Mouse (Mus musculus) layer of hippocampus, adult 11-12 months (tissue): ENCODE results near the gene Cnih2.
"Not testable (repeated sequence)": the region's sequence is repeated elsewhere in the genome, so short reads cannot be mapped to it uniquely, and the experiment has no call there.

Experiments used
- DNase-seq: peaks from one replicate; pipeline ENCODE4 v3.0.0; 2022; ENCODE audit warnings: low spot score

Gene Cnih2

DNA sequence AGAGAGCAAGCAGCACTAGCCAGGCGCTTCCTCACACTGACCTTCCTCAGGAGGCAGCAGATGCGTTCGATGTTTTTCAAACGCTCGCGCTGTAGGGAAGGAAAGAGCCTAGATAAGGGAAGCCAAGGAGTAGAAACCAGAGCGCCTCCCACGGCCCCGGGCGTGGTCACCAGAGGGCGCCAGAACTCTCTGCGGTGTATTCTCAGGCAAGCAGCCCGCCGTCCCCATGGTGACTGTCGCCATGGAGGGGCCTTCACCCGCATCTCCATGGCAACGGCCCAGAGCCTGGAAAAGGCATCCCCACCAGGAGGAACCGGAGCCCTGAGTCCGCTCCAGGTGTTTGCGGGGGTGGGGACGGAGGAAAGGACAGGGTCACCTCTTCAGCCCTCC, 4.1 kb downstream of the Cnih2 start:
- DNase-seq = peak; percentile 99

DNA sequence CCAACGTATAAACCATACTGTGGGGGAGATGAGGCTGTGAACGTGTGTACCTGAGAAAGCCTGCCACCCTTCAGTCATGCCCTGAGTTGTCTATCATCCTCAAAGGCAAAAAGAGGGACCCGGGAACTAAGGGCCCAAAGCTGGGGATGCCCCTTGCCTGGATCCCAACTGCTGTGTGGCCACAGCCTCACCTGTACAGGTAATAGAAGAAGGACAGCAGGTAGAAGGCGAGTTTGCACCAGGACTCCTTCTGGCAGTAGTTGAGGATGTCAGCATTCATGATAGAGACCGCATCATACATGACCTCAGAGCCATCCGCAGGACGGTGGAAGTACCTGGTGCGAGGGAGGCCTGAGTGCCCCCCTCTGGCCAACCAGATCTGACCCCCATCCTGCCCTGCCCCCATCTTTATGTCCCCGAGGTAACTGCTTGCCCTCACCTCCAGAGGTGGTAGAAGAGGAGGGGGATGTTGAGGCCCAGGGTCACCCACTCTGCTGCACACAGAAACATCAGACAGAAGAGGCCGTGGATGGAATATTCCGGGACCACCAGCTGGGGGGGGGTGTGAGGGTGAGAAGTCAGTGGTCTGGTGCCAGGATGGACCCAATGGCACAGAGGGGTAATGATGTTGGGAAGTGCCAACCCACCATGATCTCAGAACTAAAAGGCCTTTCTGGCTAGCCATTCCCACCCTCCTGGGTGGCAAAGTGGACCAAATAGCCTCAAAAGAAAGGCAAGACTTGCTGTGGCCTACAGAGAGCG, 4.7 kb downstream of the Cnih2 start:
- DNase-seq = no peak

DNA sequence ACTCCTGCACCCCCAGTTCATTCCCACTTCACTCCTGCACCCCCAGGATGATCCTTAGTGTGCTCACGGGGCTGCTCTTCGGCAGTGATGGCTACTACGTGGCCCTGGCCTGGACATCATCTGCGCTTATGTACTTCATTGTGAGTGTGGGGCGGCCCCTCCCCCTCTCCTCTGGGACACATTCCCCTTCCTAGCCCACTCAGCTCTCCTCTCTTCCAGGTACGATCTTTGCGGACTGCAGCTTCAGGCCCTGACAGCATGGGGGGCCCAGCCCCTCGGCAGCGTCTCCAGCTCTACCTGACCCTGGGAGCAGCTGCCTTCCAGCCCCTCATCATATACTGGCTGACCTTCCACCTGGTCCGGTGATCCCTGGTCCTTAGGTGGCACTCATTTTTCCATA, 6.2 kb downstream of the Cnih2 start:
- no peak for DNase-seq

DNA sequence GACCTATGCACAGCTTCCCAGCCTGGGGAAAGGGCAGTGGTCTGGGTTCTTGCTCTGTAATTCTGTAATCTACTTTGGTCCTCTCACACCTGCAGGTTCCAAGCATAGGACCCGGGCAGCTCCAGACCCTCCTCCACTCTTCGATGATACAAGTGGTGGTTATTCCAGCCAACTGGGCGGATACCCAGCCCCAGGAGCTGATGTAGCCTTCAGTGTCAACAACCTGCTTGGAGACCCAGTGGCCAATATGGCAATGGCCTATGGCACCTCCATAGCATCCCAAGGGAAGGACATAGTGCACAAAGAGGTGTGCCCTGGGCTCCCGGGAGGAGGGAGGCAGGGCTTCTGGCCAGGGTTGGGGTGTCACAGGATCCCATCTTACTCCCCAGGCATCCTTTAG, 9.0 kb downstream of the Cnih2 start:
- DNase-seq = no peak

DNA sequence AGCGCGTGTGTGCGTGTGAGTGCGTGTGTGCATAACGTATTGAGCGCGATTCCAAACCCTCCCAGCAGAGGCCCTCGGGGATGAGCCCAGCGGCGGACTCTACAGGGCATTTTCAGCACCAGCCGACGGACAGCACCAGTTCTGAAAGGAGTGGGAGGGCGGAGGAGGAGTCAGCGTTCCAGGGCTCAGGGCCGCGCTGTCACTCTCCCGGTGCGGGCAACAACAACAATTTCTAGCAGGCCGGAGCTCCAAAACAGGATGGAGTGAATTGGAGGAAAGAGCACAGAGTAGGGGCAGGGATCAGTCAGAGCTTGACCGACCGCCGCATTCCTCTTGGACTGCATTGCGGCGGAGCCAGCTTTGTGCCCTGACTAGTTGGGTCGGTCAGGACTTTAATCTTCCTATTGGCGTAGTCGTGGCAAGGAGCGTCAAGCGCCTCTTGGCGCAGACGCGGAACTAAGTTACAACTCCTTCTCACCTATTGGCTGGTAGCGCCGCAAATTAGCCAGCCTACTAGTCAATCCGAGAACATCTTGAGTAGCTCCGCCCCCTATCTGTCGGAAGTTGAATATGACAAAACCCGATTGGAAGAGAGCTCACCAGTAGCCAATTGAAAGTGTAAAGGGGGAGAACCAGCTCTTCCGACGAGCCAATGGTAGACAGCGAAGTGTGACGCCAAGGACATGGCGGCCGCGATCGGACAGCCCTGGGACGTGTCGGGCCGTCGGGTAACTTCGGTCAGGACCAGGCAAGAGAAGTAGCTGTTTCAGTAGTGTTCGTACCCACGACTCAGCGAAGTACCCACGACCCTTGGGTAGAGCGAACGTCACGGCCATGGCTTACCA, 10.2 kb downstream of the Cnih2 start, which contains the start of gene Yif1a:
Gene Yif1a, plus strand, starts transcription at position 655 of the 845 bp plus-strand sequence.
- DNase-seq = peak; percentile 98

DNA sequence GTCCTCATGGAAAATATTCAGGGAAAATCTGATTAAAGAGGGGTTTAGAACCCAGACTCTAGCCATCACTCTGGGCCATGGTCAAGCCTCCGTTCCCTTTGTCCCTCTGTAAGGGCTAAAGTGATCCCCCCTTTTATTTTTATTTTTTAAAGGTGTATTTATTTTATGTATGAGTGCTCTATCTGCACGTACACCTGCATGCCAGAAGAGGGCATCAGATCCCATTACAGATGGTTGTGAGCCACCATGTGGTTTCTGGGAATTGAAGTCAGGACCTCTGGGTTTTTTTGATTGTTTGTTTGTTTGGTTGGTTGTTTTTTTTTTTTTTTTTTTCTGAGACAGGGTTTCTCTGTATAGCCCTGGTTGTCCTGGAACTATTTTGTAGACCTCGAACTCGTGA, 11.8 kb downstream of the Cnih2 start:
- not testable (repeated sequence) for DNase-seq

DNA sequence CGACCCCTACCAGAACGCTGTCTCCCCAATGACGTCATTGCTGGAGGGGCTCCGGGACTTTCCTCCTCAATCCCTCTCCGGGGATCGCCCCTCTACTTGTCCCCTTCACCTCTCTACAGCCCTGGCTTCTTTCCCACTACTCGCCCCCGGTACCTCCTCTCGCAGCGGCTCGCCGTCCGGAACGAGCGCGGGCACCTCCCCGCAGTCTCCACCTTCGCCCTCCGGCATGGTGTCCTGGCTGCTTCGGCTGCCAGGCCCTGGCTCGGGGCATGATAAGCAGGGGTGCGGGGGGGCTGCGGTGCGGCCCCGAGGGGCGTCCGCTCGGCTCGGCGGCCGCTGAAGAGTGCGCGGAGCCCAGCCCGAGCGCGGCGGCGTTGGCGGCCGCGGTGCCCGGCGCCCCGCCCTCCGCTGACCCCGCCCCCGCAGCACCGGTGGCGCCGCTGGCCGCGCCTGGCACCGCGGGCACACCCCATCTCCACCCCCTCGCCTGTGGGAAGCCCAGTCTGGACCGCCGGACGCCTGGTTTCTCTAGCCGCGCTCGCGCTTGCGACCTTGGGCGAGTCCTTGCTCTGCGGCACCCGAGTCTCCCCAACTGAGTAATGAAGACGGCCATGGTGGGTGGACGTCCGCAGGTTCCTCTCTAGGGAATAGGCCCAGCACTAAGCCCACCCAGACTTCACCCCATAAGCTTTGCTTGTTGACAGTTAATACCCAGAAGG, 13.0 kb downstream of the Cnih2 start, which contains the start of gene Tmem151a:
Gene Tmem151a, minus strand, starts transcription at position 387 of the 719 bp plus-strand sequence.
- peak; percentile 61 for DNase-seq

DNA sequence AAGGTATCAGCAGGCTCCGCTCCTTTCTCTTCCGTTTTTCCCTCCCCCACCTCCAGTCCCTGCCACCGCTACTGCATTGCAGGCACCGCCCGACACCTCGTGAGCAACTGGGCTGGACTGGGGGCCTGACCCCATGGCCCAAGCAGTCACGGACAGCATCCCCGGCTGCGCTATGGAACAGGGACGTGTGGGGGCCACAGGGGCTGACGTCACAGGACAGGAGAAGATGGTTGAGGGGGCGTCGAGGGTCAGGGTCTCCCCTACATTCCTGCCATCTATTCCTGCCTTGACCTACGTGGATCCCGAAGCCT, 13.5 kb downstream of the Cnih2 start:
- DNase-seq = no peak

DNA sequence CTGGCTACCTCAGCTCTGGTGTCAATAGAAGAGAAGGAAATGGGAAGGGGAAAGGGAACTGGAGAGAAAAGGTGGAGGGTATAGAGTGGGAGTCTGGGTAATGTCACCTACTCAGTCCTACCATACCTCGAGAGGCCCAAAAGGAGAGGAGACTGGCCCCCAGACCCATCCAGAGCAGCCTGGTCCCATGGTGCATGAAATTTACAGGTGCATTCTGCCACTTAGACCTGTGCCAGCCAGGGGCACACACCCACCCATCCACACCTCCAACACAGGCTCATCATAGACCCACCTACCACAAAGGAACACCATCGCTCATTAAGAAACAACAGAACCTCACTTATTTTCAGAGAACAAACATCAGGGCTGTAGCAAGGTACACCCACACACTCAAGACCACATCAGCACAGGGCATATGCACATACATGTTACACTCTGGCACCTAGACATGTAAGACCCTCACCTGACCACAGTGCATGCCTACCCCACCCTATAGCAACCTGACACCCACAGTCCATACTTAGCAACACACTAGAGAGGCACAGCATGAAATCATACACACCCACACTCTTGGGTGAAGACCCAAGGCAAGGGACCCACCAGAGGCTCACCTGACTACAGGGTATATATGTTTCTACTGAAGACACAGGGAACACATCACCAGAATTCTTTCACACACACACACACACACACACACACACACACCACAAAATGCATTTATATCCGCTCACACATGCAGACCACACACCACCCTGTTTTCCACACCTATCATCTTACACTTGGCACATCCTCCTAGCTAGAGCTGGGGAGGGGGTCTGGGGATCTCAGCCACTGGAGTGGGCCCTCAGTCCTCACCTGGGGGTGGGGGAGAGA, 14.1 kb downstream of the Cnih2 start:
- DNase-seq = no peak

DNA sequence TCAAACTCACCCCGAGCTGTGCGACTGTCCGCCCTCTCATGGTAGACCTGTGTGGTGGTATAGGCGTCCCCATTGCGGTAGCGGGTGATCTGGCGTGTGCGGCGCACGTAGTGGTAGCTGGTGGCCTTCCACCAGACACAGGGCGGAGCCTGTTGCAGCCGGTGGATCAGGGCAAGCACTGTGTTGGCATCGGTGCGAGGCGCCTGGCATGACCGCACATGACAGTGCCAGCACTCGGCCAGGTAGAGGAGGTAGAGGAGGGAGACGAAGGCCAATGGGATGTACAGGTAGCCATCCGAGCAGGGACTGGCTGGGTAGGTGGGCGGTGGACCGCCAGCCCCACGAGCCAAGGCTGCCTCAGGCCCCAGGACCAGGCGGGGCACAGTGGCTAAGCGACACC, 15.7 kb downstream of the Cnih2 start:
- no peak for DNase-seq

DNA sequence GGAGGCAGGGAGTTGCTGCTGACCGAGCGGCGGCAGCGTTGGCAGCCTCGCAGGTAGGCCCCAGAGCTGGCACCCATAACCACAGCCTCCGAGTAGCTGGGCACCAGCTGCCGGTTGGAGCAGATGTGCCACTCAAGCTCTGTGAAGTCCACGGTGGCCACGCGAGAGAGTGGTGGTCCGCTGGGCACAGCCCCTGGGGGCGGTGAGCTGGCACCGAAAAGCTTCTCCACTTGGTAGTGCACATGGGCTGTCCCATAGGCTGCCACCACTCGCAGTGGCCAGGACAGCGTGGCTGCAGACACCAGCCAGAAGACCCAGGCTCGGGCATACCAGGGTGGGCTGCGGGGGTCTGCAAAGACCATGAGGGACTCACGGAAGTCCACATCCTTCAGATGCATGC, 16.3 kb downstream of the Cnih2 start:
- DNase-seq = no peak

DNA sequence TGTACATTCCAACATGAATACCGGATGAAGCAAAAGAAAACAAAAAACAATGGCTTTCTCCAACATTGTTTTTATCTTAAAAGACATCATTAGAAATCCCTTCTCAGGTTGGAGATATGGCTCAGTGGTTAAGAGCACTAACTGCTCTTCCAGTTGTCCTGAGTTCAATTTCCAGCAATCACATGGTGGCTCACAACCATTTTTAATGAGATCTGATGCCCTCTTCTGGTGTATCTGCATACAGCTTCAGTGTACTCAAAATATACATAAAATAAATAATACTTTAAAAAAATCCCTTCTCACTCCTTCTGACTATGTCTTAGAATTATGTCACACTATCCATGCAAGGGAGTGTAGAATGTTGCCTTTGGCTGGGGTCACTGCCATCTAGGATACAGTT, 19.0 kb downstream of the Cnih2 start:
- no peak for DNase-seq

DNA sequence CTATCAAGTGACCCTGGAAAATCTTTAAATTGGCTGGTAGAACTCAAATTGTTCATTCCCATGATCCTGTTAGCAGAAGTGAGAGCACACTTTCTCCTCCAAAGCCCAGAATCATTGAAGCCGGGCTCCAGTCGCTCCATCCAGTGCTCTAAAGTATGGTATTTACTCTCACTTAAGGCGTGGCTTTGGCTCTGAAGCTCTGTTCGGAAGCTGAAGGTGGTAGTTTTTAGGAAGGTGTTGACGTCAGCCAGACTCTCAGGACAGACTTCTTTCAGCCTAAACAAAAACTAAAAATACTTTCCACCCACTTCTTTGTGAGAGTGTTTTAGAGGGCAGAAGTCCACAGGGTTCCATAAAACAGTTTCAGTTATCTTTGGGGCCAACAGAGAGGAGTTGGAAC, 24.8 kb downstream of the Cnih2 start:
- no peak for DNase-seq

DNA sequence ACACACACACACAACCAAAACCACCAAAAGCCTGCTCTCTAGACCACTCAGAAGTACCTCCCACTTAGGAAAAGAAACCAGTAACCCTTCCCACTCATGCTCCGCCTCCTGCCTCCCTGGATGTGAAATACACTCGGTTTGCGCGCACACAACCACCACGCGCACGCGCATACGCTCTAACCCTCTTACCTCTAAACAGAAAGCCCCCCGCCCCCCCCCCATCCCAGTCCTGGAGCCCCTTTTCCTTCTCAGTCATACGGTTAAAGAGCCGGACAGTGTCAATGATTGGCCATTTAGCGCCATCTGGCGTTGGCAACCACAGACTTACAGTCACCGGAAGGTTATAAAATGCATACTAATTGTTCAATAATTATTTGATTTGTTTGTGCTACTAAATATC, 25.3 kb downstream of the Cnih2 start:
- DNase-seq = peak; percentile 51

DNA sequence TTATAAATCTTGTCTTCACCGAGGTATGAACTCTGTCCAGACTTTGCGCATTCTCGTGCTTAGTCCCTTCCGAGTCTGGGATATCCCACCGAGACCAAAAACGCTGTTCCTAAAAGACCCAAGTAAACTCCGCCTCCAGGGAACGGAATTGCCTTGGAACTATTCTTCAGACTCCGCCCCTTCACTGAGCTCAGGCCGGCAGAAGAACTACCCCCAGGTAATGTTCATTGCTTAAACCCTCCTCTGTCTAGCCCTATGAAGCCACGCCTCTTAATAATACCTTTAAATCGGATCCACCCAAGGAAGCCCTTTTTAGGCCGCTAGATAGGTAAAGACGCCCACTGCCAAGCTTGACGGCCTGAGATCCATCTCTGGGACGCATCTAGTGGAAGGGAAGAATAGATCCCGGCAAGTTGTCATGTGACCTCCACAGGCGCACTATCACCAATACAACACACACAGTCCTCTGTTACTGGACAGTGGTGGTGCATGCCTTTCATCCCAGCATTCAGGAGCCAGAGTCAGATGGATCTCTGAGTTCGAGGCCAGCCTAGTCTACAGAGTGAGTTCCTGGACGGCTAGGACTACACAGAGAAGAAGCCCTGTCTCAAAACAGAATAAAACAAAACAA, 25.8 kb downstream of the Cnih2 start:
- DNase-seq = no peak

DNA sequence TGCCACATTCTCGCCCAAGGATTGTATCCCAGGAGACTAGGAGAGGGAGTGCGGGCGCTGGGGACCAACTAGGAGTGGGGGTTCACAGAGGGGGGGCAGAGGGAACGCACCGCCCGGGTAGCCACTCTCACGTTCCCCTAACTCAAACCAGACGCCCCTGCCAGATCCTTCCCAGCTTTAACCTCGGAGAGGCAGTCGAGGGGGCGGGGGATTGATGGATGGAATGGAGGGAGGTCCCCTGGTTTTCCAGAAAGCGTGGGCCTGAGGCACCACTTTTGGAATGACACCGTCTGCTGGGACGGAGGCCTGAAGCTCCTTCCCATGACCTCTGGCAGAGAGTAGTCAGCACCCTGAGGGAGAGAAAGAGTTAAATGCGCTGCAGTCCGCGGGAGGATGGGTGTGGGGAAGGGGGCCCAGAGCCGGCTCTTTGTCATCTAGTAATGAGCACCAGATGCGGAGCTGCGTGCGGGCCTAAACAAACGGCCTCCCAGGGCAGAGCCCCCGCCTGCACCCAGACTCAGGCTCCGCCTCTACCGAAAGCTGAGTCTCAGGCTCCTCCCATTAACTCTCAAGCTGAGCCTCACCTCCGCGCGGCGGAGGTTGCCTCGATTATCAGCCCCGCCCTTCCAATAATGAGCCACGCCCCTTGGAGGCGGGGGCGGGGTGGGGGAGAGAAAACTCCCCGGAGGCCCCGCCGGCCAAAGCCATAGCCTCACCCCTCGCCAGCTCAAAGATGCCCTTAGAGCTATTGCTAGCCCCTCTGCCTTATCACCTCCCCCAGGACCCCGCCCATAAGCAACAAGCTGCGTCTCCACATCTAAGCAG, 26.6 kb downstream of the Cnih2 start:
- peak; percentile 57 for DNase-seq

DNA sequence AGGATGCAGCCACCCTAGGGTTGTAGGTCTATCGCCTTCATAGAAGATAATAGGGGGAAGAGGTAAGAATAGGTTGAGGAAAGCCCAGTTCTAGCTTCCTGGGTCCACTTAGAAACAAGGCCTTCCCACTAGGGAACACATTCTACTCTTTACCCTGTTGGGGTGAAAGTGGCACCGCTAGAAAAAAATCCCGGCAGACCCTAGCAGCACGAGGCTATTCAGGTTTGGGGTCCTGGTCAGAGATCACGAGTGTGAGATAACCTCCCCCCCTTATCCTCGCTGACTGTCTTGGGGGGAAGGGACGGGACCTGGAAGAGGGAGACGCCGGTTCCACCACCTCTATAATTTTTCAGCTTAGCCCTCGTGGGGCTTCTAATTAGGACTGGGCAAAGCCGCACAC, 27.2 kb downstream of the Cnih2 start:
- DNase-seq = no peak

DNA sequence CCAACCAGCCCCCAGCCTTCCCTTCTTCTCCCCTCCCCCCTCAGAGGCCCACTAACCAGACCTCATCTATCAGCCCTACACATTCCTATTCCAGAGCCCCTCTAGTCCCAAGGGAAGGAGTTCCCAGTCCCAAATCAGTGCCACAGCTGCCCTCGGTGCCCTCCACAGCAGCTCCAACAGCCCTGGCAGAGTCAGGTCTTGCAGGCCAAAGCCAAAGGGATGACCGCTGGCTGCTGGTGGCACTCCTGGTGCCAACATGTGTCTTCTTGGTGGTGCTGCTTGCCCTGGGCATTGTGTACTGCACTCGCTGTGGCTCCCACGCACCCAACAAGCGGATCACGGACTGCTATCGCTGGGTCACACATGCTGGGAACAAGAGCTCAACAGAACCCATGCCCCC, 28.3 kb downstream of the Cnih2 start:
- no peak for DNase-seq

DNA sequence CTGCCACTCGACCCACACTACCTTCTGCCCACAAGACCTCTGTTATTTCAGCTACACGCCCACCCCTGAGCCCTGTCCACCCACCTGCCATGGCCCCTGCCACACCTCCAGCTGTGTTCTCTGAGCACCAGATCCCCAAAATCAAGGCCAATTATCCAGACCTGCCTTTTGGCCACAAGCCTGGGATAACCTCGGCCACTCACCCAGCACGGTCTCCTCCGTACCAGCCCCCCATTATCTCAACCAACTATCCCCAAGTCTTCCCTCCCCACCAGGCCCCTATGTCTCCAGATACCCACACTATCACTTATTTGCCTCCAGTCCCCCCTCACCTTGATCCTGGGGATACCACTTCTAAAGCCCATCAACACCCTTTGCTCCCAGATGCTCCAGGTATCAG, 28.8 kb downstream of the Cnih2 start:
- no peak for DNase-seq

DNA sequence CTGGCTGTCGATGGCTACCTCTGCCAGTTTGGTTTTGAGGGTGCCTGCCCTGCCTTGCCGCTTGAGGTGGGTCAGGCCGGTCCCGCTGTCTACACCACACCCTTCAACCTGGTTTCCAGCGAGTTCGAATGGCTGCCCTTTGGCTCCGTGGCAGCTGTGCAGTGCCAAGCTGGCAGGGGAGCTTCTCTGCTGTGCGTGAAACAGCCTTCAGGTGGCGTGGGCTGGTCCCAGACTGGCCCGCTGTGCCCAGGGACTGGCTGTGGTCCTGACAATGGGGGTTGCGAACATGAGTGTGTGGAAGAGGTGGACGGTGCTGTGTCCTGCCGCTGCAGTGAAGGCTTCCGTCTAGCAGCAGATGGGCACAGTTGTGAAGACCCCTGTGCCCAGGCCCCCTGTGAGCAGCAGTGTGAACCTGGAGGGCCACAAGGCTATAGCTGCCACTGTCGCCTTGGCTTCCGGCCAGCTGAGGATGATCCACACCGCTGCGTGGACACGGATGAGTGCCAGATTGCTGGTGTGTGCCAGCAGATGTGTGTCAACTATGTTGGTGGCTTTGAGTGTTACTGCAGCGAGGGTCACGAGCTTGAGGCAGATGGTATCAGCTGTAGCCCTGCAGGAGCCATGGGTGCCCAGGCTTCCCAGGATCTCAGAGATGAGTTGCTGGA, 29.6 kb downstream of the Cnih2 start:
- DNase-seq = no peak
